Mouse (Mus musculus): Measurements from ENCODE around the gene Mtch1. TPM values are rescaled to one million over a fixed set of nuclear protein-coding genes. Genes with fewer than 3 reads are reported as not detected.
A peak's percentile ranks its signal among the peaks of the same experiment; 100 is the strongest.
"Not testable (repeated sequence)": the region's sequence is repeated elsewhere in the genome, so short reads cannot be mapped to it uniquely, and the experiment has no call there.

Mtch1 gene
- polyA plus RNA-seq, 1 experiment from 2014 or later, result 31.7 TPM

DNA sequence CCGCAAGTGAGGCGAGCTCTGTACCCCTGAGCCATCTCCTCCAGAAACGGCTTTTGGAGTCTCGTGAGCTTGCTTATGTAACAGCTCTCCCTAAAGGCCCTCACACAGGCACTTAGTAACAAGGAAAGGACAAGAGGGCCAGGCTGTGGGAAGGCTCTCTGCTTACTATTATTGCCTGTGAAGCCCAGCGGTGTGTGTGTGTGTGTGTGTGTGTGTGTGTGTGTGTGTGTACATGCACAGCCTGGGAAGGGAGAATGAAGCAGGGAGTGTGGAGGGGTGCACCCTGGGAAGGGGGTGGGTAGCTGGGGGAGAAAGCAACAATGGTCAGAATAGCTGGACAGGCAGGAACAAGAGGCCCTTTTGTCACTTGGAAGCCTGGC lies 7.7 kb upstream of the Mtch1 start:
- H3K9ac ChIP-seq (ENCODE audit: low read depth, low read length), result peak overlapping the region; percentile 58; the same call in 1 of the 2 replicates
- peak; percentile 30 for ATAC-seq

GRCm38 (mm10) chr17:29351056-29351455 lies 3.3 kb upstream of the Mtch1 start:
- H3K9ac ChIP-seq (ENCODE audit: low read depth, low read length); H3K27ac ChIP-seq (ENCODE audit: low read length); H3K4me2 ChIP-seq (ENCODE audit: low read depth, low read length); ATAC-seq; H3K36me3 ChIP-seq (ENCODE audit: control insufficient read depth, insufficient read depth, low read length); H3K27me3 ChIP-seq (replicated peaks; ENCODE audit: control insufficient read depth, insufficient read depth, low read length); H3K4me3 ChIP-seq (ENCODE audit: low read length); H3K9me3 ChIP-seq (ENCODE audit: control insufficient read depth, low read length): not testable (repeated sequence)
- peaks cover 24% of the 10 kb centered on the region for H3K4me1 ChIP-seq (ENCODE audit: control insufficient read depth, insufficient read depth, low read length)
- 78% methylated on average over 5 of the region's 5 CpGs for WGBS

More for the DNA sequence above, 7.7 kb upstream of the Mtch1 start:
- Histone ChIP-seq H3K4me1 (ENCODE audit: control insufficient read depth, insufficient read depth, low read length) (peaks cover 13% of the 10 kb centered on the region), H3K4me2 (ENCODE audit: low read depth, low read length) (no peak overlapping the region), H3K4me3 (ENCODE audit: low read length) (no peak overlapping the region), H3K27ac (ENCODE audit: low read length) (peak overlapping the region; percentile 68), H3K9me3 (ENCODE audit: control insufficient read depth, low read length) (no peaks in the 10 kb centered on the region), H3K36me3 (ENCODE audit: control insufficient read depth, insufficient read depth, low read length) (no peaks in the 10 kb centered on the region), H3K27me3 (replicated peaks; ENCODE audit: control insufficient read depth, insufficient read depth, low read length) (no peaks in the 10 kb centered on the region)
- 38% methylated on average over 5 of the region's 5 CpGs for WGBS

GRCm38 (mm10) chr17:29348996-29349395 lies 1.3 kb upstream of the Mtch1 start:
- Histone ChIP-seq H3K27ac (ENCODE audit: low read length) (no peak overlapping the region), H3K9me3 (ENCODE audit: control insufficient read depth, low read length) (no peaks in the 10 kb centered on the region), H3K4me2 (ENCODE audit: low read depth, low read length) (no peak overlapping the region), H3K9ac (ENCODE audit: low read depth, low read length) (no peak overlapping the region), H3K27me3 (replicated peaks; ENCODE audit: control insufficient read depth, insufficient read depth, low read length) (no peaks in the 10 kb centered on the region), H3K4me1 (ENCODE audit: control insufficient read depth, insufficient read depth, low read length) (peaks cover 15% of the 10 kb centered on the region; the same call in 1 of the 2 replicates), H3K4me3 (ENCODE audit: low read length) (no peak overlapping the region), H3K36me3 (ENCODE audit: control insufficient read depth, insufficient read depth, low read length) (no peaks in the 10 kb centered on the region)
- no peak for ATAC-seq
- 61% methylated on average over 2 of the region's 2 CpGs for WGBS

GRCm38 (mm10) chr17:29347126-29347644 lies 549 bp downstream of the Mtch1 start:
- Histone ChIP-seq H3K9ac (ENCODE audit: low read depth, low read length) (peak overlapping the region; percentile 90), H3K4me3 (ENCODE audit: low read length) (peak overlapping the region; percentile 90), H3K4me1 (ENCODE audit: control insufficient read depth, insufficient read depth, low read length) (peaks cover 24% of the 10 kb centered on the region), H3K27me3 (replicated peaks; ENCODE audit: control insufficient read depth, insufficient read depth, low read length) (no peaks in the 10 kb centered on the region), H3K27ac (ENCODE audit: low read length) (peak overlapping the region; percentile 97), H3K4me2 (ENCODE audit: low read depth, low read length) (peak overlapping the region; percentile 75), H3K9me3 (ENCODE audit: control insufficient read depth, low read length) (no peaks in the 10 kb centered on the region), H3K36me3 (ENCODE audit: control insufficient read depth, insufficient read depth, low read length) (no peaks in the 10 kb centered on the region)
- WGBS, result under 1% methylated on average over 45 of the region's 45 CpGs
- ATAC-seq, result peak; percentile 49

- Histone ChIP-seq H3K4me1 (ENCODE audit: control insufficient read depth, insufficient read depth, low read length) (peaks cover 29% of the 10 kb centered on the region), H3K36me3 (ENCODE audit: control insufficient read depth, insufficient read depth, low read length) (no peaks in the 10 kb centered on the region), H3K27ac (ENCODE audit: low read length) (peak overlapping the region; percentile 97), H3K4me2 (ENCODE audit: low read depth, low read length) (peak overlapping the region; percentile 75), H3K9me3 (ENCODE audit: control insufficient read depth, low read length) (no peaks in the 10 kb centered on the region), H3K4me3 (ENCODE audit: low read length) (peak overlapping the region; percentile 90), H3K9ac (ENCODE audit: low read depth, low read length) (peak overlapping the region; percentile 90), H3K27me3 (replicated peaks; ENCODE audit: control insufficient read depth, insufficient read depth, low read length) (no peaks in the 10 kb centered on the region)
- no peak for ATAC-seq
- 4% methylated on average over 11 of the region's 11 CpGs for WGBS
Observed at GRCm38 (mm10) chr17:29346496-29347125, 1.1 kb downstream of the Mtch1 start.

DNA sequence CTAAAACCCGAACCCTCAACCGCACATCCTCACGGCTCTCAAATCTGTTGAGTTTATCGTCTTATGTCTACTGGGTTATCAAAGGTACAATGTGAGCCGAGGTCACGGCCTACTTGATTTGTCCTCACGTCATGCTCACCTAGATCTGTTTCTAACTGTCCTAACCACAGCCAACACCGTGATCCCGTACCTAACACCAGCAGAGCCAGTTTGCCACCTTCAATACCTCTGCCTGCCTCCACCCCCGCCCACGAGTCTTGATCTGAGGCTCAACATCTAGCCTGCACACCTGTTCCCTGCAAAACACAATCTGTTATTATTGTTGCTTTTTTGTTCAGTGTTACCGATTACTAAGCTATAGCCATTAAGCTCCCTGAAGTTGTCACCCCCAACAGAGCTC lies 2.5 kb downstream of the Mtch1 start:
- Histone ChIP-seq H3K36me3 (ENCODE audit: control insufficient read depth, insufficient read depth, low read length) (no peaks in the 10 kb centered on the region), H3K4me2 (ENCODE audit: low read depth, low read length) (no peak overlapping the region), H3K27ac (ENCODE audit: low read length) (no peak overlapping the region), H3K4me1 (ENCODE audit: control insufficient read depth, insufficient read depth, low read length) (peaks cover 36% of the 10 kb centered on the region), H3K9ac (ENCODE audit: low read depth, low read length) (no peak overlapping the region), H3K4me3 (ENCODE audit: low read length) (no peak overlapping the region), H3K9me3 (ENCODE audit: control insufficient read depth, low read length) (no peaks in the 10 kb centered on the region), H3K27me3 (replicated peaks; ENCODE audit: control insufficient read depth, insufficient read depth, low read length) (no peaks in the 10 kb centered on the region)
- WGBS, result 91% methylated on average over 12 of the region's 12 CpGs
- ATAC-seq, result no peak

DNA sequence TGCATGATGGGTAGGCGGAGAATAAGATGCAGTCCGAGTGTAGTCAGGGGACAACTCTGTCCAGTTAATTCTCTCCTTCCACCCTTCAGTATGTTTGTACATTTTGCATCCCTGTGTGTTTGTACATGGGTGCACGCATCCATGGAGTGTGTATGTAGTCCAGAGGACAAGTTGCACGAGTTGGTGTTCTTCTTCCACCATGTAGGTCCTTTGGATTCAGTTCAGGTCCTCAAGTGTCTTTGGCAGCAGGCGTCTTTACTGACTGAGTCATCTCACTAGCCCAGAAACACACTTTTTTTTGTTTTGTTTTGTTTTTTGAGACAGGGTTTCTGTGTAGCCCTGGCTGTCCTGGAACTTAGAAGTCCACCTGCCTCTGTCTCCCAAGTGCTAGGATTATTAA lies 4.5 kb downstream of the Mtch1 start:
- Histone ChIP-seq H3K4me2 (ENCODE audit: low read depth, low read length) (no peak overlapping the region), H3K9me3 (ENCODE audit: control insufficient read depth, low read length) (no peaks in the 10 kb centered on the region), H3K9ac (ENCODE audit: low read depth, low read length) (no peak overlapping the region), H3K27me3 (replicated peaks; ENCODE audit: control insufficient read depth, insufficient read depth, low read length) (no peaks in the 10 kb centered on the region), H3K27ac (ENCODE audit: low read length) (no peak overlapping the region), H3K36me3 (ENCODE audit: control insufficient read depth, insufficient read depth, low read length) (0 out of 2 replicates have a peak, but pooled peaks cover 4% of the 10 kb centered on the region), H3K4me3 (ENCODE audit: low read length) (no peak overlapping the region), H3K4me1 (ENCODE audit: control insufficient read depth, insufficient read depth, low read length) (peaks cover 32% of the 10 kb centered on the region)
- ATAC-seq, result no peak
- 83% methylated on average over 5 of the region's 5 CpGs for WGBS

DNA sequence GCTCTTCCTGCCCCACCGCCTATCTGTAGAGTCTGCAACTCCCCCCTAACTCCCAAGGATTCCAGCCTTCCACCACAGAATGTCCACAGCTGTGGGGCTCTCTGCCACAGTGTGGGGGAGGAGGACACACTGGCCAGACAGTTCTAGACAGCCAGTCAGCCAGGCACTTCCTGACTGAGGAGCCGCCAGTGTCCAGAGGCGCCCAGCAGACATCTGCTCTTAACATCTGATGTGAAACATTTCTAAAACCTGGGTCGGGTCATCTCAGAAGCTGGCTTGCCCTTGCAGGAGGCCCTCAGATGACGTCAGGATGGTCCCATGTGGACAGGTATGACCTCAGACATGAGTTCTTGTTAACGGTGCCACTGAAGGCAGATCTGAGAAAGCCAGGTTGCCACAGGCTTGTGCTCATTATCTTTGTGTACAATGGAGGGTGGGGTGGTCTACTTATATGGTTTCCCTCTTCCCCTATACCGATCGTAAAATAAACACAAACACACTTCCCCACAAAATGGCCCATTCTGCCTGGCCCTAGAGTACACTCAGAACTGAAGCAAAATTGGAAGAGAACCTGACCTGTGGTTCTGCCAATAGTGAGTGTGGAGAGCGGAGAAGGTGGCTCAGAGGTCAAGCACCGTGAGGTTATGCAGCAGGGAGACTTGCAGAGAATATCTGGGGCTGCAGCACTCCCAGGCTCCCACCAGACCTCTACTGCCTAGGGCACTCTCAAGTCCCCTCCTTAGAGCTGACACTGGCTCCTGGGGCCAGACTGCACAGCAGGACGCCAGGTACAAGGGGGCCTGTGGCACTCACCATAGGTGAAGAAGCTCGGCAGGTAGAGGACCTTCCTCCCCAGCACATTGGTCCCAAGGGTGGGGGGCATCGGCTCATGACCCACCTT lies 5.5 kb downstream of the Mtch1 start:
- Histone ChIP-seq H3K4me2 (ENCODE audit: low read depth, low read length) (no peak overlapping the region), H3K4me3 (ENCODE audit: low read length) (no peak overlapping the region), H3K9me3 (ENCODE audit: control insufficient read depth, low read length) (no peaks in the 10 kb centered on the region), H3K9ac (ENCODE audit: low read depth, low read length) (peak overlapping the region; percentile 43; the same call in 1 of the 2 replicates), H3K36me3 (ENCODE audit: control insufficient read depth, insufficient read depth, low read length) (0 out of 2 replicates have a peak, but pooled peaks cover 4% of the 10 kb centered on the region), H3K4me1 (ENCODE audit: control insufficient read depth, insufficient read depth, low read length) (peaks cover 29% of the 10 kb centered on the region), H3K27me3 (replicated peaks; ENCODE audit: control insufficient read depth, insufficient read depth, low read length) (no peaks in the 10 kb centered on the region), H3K27ac (ENCODE audit: low read length) (peak overlapping the region; percentile 81)
- WGBS, result 42% methylated on average over 13 of the region's 13 CpGs
- peak; percentile 66 for ATAC-seq

DNA sequence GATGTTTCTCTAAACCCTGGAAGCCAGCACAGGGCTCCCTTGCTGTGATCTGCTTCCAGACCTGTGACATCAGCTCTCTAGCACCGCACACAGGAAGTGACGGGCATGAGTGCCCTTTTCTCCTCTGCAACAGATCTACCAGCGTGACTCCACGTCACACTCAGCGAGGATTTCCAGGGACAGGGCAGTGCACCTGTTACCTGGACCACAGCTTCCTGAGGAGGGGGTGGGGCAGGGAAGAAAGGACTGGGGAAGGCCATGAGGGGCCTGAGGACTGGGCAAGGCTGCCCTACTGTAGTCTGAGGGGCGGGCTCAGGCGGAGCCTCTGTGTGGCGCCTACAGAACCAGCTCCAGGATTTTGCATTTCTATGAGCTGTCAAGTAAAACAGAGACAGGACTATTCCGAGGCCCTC lies 6.1 kb downstream of the Mtch1 start:
- 18% methylated on average over 9 of the region's 9 CpGs for WGBS
- H3K36me3 ChIP-seq (ENCODE audit: control insufficient read depth, insufficient read depth, low read length), result 0 out of 2 replicates have a peak, but pooled peaks cover 4% of the 10 kb centered on the region
- H3K27me3 ChIP-seq (replicated peaks; ENCODE audit: control insufficient read depth, insufficient read depth, low read length), result no peaks in the 10 kb centered on the region
- ATAC-seq, result peak; percentile 51
- peaks cover 27% of the 10 kb centered on the region for H3K4me1 ChIP-seq (ENCODE audit: control insufficient read depth, insufficient read depth, low read length)
- H3K9me3 ChIP-seq (ENCODE audit: control insufficient read depth, low read length), result no peaks in the 10 kb centered on the region
- H3K27ac ChIP-seq (ENCODE audit: low read length), result peak overlapping the region; percentile 81
- no peak overlapping the region for H3K4me3 ChIP-seq (ENCODE audit: low read length)
- H3K9ac ChIP-seq (ENCODE audit: low read depth, low read length), result peak overlapping the region; percentile 43
- no peak overlapping the region for H3K4me2 ChIP-seq (ENCODE audit: low read depth, low read length)
